Mouse (Mus musculus): Measurements from ENCODE around the gene Lipa. TPM values are rescaled to one million over a fixed set of nuclear protein-coding genes. Genes with fewer than 3 reads are reported as not detected.

The Lipa gene
- polyA plus RNA-seq, 1 experiment from 2014 or later: 30.7 TPM

DNA sequence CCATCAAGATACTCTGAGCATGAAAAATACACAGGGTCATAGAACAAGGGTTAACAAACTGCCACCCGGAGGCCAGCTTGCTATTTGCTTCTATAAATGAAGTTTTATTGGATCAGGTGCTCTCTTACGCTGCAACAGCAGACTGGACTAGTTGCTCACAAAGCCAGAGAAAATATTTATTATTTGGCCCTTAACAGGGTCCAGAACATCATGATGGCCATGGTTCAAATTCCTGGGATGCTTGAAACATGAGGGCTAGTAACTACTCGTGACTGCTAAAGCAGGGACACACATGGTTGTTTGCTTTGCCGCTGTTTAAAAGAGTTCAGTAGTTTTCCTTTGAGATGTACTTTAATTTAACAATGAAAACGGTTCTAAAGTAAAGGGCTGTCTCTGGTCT lies 24.7 kb upstream of the Lipa start:
- Histone ChIP-seq H3K4me2 (replicated peaks) (peak overlapping the region; percentile 24; the same call in 1 of the 2 replicates), H3K9ac (no peak overlapping the region), H3K9me3 (no peaks in the 10 kb centered on the region), H3K27me3 (no peaks in the 10 kb centered on the region), H3K4me3 (no peak overlapping the region), H3K27ac (peak overlapping the region; percentile 17; the same call in 1 of the 2 replicates), H3K36me3 (no peaks in the 10 kb centered on the region), H3K4me1 (peaks cover 20% of the 10 kb centered on the region; the same call in 1 of the 2 replicates)
- no peak for ATAC-seq (ENCODE audit: insufficient number of reproducible peaks, insufficient read depth, low FRiP score, low TSS enrichment)
- 51% methylated on average over 5 of the region's 5 CpGs for WGBS

DNA sequence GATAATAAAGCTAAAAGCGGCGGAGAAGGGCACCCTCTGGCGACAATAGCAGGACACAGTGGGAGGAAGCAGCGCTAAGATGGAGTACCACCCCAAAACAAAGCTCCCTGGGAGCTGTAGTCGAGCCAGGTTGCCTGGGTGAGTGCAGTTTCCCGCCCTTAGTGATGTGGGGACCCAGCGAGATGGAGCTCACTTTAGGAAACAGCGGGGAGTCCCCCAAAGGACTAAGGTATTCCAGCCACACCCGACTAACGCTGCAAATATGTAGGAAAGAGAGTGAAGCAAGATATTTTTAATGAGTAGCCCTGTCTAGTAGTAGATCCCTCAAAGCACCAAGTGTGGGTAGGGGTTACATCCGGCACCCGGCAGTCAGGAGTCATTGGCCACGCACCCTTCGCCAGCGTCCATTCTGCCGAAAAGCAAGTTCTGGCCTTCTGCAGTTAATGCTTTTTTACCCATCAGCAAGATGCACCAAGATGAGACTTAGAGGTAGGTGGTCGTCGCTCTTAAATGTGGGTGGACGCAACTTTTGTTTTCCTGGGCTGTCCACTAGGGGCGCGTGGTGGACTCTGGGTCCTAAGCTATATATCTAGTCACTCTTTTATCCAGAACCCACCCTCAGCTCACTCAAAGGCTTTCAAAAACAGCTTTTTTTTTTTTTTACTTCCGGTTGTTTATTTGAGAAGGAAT lies 23.4 kb upstream of the Lipa start, which contains the start of gene Ifit2:
Gene Ifit2 (plus strand): TSS at position 161 of the 690 bp plus-strand sequence.
- H3K27me3 ChIP-seq: no peaks in the 10 kb centered on the region
- peak within 1 kb of the TSS; percentile 50 for H3K4me2 ChIP-seq (replicated peaks)
- H3K4me3 ChIP-seq: peak within 1 kb of the TSS; percentile 40
- H3K4me1 ChIP-seq: peaks cover 20% of the 10 kb centered on the region; the same call in 1 of the 2 replicates
- ATAC-seq (ENCODE audit: insufficient number of reproducible peaks, insufficient read depth, low FRiP score, low TSS enrichment): peak; percentile 87; the same call in 1 of the 2 replicates
- H3K27ac ChIP-seq: peak within 1 kb of the TSS; percentile 37
- 1% methylated on average over 22 of the region's 22 CpGs for WGBS
- no peaks in the 10 kb centered on the region for H3K36me3 ChIP-seq
- H3K9ac ChIP-seq: peak within 1 kb of the TSS; percentile 39; the same call in 1 of the 2 replicates
- no peaks in the 10 kb centered on the region for H3K9me3 ChIP-seq

DNA sequence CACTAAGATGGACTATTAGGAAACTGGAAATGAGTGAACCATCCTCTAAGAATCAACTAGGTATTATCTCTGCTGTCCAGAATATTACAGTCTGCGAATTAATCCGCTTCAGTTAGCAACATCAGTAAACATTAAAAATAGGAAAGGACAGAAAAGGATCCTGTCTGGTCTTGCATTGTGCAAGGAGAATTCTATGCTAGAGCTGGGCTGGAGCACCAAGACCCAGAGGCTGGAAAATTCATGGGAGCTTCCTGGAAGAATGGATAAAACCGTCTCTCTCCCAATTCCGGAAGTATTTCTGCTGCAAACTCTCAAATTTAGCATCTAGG lies 22.9 kb upstream of the Lipa start:
- H3K27ac ChIP-seq: no peak overlapping the region
- no peak overlapping the region for H3K9ac ChIP-seq
- ATAC-seq (ENCODE audit: insufficient number of reproducible peaks, insufficient read depth, low FRiP score, low TSS enrichment): no peak

DNA sequence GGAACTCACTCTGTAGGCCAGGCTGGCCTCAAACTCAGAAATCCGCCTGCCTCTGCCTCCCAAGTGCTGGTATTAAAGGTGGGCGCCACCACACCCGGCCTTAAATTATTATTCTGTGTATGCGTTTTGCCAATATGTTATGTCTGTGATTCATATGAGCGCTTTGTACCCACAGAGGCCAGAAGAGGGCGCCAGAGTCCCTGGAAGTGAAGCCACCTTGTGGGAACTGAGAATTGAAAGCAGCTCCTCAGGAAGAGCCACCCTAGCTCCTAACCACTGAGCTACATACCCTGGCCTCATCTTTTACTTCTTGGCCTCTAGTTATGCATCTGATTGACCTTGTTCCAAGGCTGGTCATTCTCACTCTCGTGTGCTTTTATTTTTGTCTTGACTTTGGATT lies 20.7 kb upstream of the Lipa start:
- no peak for ATAC-seq (ENCODE audit: insufficient number of reproducible peaks, insufficient read depth, low FRiP score, low TSS enrichment)
- WGBS: 28% methylated on average over 7 of the region's 7 CpGs
- peaks cover 12% of the 10 kb centered on the region; the same call in 1 of the 2 replicates for H3K4me1 ChIP-seq
- no peak overlapping the region for H3K9ac ChIP-seq
- no peak overlapping the region for H3K4me2 ChIP-seq (replicated peaks)
- no peaks in the 10 kb centered on the region for H3K27me3 ChIP-seq
- H3K9me3 ChIP-seq: no peaks in the 10 kb centered on the region
- H3K36me3 ChIP-seq: no peaks in the 10 kb centered on the region
- H3K27ac ChIP-seq: no peak overlapping the region
- H3K4me3 ChIP-seq: no peak overlapping the region

More for the DNA sequence above, 22.9 kb upstream of the Lipa start:
- H3K4me1 ChIP-seq: peaks cover 20% of the 10 kb centered on the region; the same call in 1 of the 2 replicates
- H3K9me3 ChIP-seq: no peaks in the 10 kb centered on the region
- peak overlapping the region; percentile 40 for H3K4me3 ChIP-seq
- no peaks in the 10 kb centered on the region for H3K27me3 ChIP-seq
- peak overlapping the region; percentile 50 for H3K4me2 ChIP-seq (replicated peaks)
- no peaks in the 10 kb centered on the region for H3K36me3 ChIP-seq
- 33% methylated on average over 4 of the region's 4 CpGs for WGBS

DNA sequence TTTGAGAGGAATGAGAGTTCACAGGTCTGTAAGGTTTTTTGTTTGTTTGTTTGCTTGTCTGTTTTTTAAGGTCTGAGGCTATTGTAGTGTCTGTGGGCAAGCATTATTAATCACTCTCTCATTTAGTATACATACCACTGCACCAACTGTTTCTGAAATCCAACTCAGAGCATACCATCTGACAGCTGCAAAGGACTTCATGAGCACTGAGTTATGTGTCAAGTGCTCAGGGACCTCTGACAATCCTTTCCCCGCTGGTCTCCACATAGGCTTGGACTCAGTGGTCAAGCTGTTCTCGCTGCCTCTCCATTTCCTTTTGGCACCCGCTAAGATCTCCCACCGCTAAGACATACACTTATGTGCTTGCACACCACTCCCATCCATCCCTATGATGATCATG lies 18.9 kb upstream of the Lipa start:
- Histone ChIP-seq H3K27ac (no peak overlapping the region), H3K4me1 (no peaks in the 10 kb centered on the region), H3K36me3 (no peaks in the 10 kb centered on the region), H3K4me3 (no peak overlapping the region), H3K27me3 (no peaks in the 10 kb centered on the region), H3K4me2 (replicated peaks) (no peak overlapping the region), H3K9ac (no peak overlapping the region), H3K9me3 (no peaks in the 10 kb centered on the region)
- ATAC-seq (ENCODE audit: insufficient number of reproducible peaks, insufficient read depth, low FRiP score, low TSS enrichment): no peak
- WGBS: 92% methylated on average over 4 of the region's 4 CpGs

DNA sequence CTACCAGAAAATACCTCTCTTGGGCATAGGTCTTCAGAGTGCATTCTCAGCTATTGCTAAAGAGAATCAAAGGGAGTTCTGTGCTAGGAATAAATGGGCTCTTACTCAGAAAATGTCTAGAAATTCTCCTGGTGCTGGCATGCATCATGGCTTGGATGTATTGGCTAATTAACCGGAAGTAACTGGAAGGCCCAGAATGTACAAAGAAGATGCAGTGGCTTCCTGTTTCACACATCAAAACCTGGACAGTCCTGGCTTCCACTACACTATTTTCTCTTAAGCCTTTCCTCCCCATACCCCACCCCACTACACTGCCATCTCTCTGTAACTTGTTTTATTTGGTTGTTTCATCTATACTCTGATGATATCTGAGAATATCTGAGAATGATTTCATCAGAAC lies 12.1 kb upstream of the Lipa start:
- no peaks in the 10 kb centered on the region for H3K4me1 ChIP-seq
- no peak overlapping the region for H3K4me2 ChIP-seq (replicated peaks)
- ATAC-seq (ENCODE audit: insufficient number of reproducible peaks, insufficient read depth, low FRiP score, low TSS enrichment): no peak
- WGBS: 94% methylated on average over 1 of the region's 1 CpGs
- no peaks in the 10 kb centered on the region for H3K27me3 ChIP-seq
- H3K9me3 ChIP-seq: no peaks in the 10 kb centered on the region
- no peak overlapping the region for H3K27ac ChIP-seq
- no peaks in the 10 kb centered on the region for H3K36me3 ChIP-seq
- no peak overlapping the region for H3K9ac ChIP-seq
- no peak overlapping the region for H3K4me3 ChIP-seq

- H3K27me3 ChIP-seq: no peaks in the 10 kb centered on the region
- no peak overlapping the region for H3K27ac ChIP-seq
- H3K36me3 ChIP-seq: no peaks in the 10 kb centered on the region
- no peak overlapping the region for H3K4me2 ChIP-seq (replicated peaks)
- H3K4me1 ChIP-seq: no peaks in the 10 kb centered on the region
- ATAC-seq (ENCODE audit: insufficient number of reproducible peaks, insufficient read depth, low FRiP score, low TSS enrichment): no peak
- no peak overlapping the region for H3K4me3 ChIP-seq
- 89% methylated on average over 4 of the region's 4 CpGs for WGBS
- H3K9me3 ChIP-seq: no peaks in the 10 kb centered on the region
- no peak overlapping the region for H3K9ac ChIP-seq
Measured at GRCm38 (mm10) chr19:34532061-34532751, 4.9 kb upstream of the Lipa start.

DNA sequence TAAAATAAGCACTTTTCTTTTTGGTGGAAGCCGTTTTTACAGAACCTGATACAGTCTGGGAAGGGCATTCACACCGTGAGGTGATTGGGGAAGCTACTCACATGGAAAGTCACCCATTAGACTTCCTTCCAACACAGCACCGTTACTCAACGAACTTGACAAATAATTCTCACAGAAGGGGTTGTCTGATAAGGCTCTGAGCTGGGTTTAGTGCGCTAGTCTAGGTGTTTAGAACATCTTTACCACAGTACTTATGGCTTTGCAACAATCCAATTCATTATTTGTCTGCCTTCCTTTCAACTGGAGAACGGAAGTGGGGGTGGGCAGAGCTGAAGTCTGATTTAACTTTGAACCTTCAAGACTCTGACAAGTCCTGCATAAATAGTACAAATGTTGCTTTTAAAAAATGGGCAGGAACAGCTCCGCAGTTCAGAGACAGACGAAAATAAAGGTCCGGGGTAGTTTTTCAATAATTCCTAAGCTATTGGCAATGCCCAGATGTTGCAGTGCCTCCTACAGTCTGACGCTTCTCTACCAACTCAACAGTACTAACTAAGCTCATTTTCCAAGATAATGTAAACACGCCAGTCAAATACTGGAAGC lies 852 bp downstream of the Lipa start:
- no peak overlapping the region for H3K27ac ChIP-seq
- peak overlapping the region; percentile 70; the same call in 1 of the 2 replicates for H3K9ac ChIP-seq
- ATAC-seq (ENCODE audit: insufficient number of reproducible peaks, insufficient read depth, low FRiP score, low TSS enrichment): no peak
- H3K4me2 ChIP-seq (replicated peaks): peak overlapping the region; percentile 82
- H3K27me3 ChIP-seq: no peaks in the 10 kb centered on the region
- peak overlapping the region; percentile 71 for H3K4me3 ChIP-seq
- WGBS: 33% methylated on average over 11 of the region's 11 CpGs
- H3K9me3 ChIP-seq: no peaks in the 10 kb centered on the region
- H3K4me1 ChIP-seq: peaks cover 14% of the 10 kb centered on the region
- no peaks in the 10 kb centered on the region for H3K36me3 ChIP-seq

GRCm38 (mm10) chr19:34524646-34525045 lies 2.6 kb downstream of the Lipa start:
- Histone ChIP-seq H3K27me3 (no peaks in the 10 kb centered on the region), H3K4me2 (replicated peaks) (no peak overlapping the region), H3K36me3 (peaks cover 3% of the 10 kb centered on the region; the same call in 1 of the 2 replicates), H3K9ac (no peak overlapping the region), H3K9me3 (no peaks in the 10 kb centered on the region), H3K4me3 (no peak overlapping the region), H3K4me1 (peaks cover 14% of the 10 kb centered on the region), H3K27ac (no peak overlapping the region)
- ATAC-seq (ENCODE audit: insufficient number of reproducible peaks, insufficient read depth, low FRiP score, low TSS enrichment): no peak
- WGBS: 47% methylated on average over 9 of the region's 9 CpGs

- Histone ChIP-seq H3K9ac (no peak overlapping the region), H3K27ac (no peak overlapping the region), H3K4me1 (peaks cover 14% of the 10 kb centered on the region), H3K9me3 (no peaks in the 10 kb centered on the region), H3K27me3 (no peaks in the 10 kb centered on the region), H3K36me3 (peaks cover 14% of the 10 kb centered on the region; the same call in 1 of the 2 replicates), H3K4me2 (replicated peaks) (no peak overlapping the region), H3K4me3 (no peak overlapping the region)
- WGBS: 73% methylated on average over 12 of the region's 12 CpGs
- ATAC-seq (ENCODE audit: insufficient number of reproducible peaks, insufficient read depth, low FRiP score, low TSS enrichment): no peak
Measured at GRCm38 (mm10) chr19:34523106-34523725, 4.1 kb downstream of the Lipa start.

GRCm38 (mm10) chr19:34521978-34522377 lies 5.3 kb downstream of the Lipa start:
- H3K36me3 ChIP-seq: peaks cover 14% of the 10 kb centered on the region; the same call in 1 of the 2 replicates
- H3K27ac ChIP-seq: no peak overlapping the region
- H3K4me2 ChIP-seq (replicated peaks): no peak overlapping the region
- H3K9me3 ChIP-seq: no peaks in the 10 kb centered on the region
- H3K4me3 ChIP-seq: no peak overlapping the region
- WGBS: 81% methylated on average over 1 of the region's 1 CpGs
- no peaks in the 10 kb centered on the region for H3K27me3 ChIP-seq
- H3K9ac ChIP-seq: no peak overlapping the region
- peaks cover 14% of the 10 kb centered on the region for H3K4me1 ChIP-seq
- ATAC-seq (ENCODE audit: insufficient number of reproducible peaks, insufficient read depth, low FRiP score, low TSS enrichment): no peak
